Mouse (Mus musculus): ENCODE data around the gene Prpf18. TPM values are rescaled to one million over a fixed set of nuclear protein-coding genes. Genes with fewer than 3 reads are reported as not detected.
A peak's percentile ranks its signal among the peaks of the same experiment; 100 is the strongest.
"Not testable (repeated sequence)": the region's sequence is repeated elsewhere in the genome, so short reads cannot be mapped to it uniquely, and the experiment has no call there.

The Prpf18 gene
- total RNA-seq (2015; ENCODE audit: low replicate concordance) (66.9 and 78.2 TPM in 2 replicates), total RNA-seq (2017; ENCODE audit: low replicate concordance) (197 and 224 TPM in 2 replicates)

DNA sequence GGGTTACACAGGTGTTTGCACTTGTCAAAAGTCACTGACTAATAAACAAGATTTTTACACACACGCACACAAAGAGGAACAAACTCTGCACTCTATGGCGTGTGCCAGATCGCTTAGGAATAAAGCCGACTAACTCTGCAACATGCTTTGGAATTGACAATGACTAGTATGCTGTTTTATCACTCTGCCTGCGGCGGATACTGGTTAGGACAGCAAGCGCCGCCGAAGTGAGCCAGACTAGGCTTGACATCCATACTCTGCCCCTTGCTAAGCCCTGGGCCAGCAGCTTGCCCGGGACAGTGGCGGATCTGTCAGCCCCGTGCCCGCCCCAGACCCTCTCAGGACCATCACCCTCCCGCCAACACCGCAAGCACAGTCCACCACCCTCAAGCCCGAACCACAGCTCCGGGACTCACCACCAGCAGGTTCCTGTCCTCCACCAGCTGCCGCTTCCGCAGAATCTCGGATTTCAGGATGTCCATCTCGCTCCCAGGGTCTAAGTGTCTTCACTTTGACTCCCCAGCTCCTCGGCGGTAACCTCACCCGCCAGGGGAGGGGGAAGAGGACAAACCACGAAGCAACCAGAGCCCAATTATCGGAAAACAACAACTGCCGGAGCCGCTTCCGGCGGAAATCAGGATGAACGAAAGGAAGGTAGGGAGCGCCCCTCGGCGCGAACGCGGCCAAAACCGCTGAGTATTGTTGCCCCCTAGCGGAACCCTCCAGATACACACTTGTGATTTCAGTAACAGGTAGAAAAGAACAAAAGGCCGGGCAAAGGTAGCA lies at the start of gene Prpf18:
Gene Prpf18, minus strand, starts transcription at position 614 of the 786 bp plus-strand sequence.
- ATAC-seq (replicated peaks; ENCODE audit: low FRiP score, poor library complexity, severe bottlenecking) = peak; percentile 97

DNA sequence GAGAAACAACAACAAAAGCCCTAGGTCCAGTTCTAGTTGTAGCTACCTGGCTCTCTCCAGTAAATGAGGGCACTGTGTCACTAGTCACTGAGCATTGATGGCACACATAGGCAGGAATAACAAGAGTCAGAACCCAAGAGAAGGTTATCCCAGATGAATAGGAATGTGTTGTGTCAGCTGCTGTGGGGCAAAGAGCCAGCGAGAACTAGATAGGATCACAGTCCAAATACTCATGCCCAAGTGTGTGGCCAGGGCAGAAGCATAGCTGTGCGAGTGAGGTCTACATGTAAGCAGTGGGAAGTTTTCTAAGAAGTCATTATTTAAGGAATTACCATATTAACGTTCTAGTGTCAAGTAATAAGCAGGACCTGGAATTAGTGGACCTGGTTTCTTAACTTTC lies 28.0 kb upstream of the Prpf18 start:
- ATAC-seq (replicated peaks; ENCODE audit: low FRiP score, poor library complexity, severe bottlenecking) = no peak

DNA sequence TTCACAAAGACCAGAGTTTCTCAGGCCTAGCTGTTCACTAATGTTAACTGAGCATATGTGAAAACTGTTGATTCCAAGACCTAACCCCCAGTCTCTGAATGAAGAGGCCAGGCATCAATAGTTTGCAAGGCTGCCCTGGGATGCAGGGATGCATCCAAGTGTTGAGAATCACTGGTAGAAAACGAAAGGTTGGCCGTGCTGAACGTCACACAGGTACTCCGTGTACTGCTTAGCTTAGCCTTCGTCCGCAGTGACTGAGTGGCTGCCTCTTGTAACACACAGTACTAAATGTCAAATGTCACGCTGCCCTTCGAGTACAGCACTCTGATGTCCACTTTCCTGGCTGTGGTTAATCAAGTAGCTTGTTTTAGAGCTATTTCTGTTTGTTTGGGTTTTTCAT lies 19.7 kb upstream of the Prpf18 start:
- no peak for ATAC-seq (replicated peaks; ENCODE audit: low FRiP score, poor library complexity, severe bottlenecking)

DNA sequence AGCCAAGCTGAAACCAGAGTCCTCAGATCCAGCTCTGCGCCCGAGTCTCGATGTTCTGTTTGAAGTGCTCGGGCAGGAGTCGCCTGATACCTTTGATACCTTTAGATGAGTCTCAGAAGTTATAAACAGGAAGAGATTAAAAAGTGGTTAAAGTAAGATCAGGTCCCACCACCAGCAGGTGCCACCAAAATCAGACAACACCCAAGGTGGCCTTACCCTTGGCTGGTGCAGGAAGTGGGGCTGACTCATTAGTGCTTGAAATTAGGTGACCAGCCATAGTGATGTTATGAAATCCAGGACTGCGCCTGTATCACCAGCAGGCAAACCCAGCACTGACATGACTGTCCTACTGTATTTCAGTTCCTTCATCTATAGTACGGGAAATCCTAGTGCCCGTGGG lies 17.8 kb upstream of the Prpf18 start:
- ATAC-seq (replicated peaks; ENCODE audit: low FRiP score, poor library complexity, severe bottlenecking) = no peak

DNA sequence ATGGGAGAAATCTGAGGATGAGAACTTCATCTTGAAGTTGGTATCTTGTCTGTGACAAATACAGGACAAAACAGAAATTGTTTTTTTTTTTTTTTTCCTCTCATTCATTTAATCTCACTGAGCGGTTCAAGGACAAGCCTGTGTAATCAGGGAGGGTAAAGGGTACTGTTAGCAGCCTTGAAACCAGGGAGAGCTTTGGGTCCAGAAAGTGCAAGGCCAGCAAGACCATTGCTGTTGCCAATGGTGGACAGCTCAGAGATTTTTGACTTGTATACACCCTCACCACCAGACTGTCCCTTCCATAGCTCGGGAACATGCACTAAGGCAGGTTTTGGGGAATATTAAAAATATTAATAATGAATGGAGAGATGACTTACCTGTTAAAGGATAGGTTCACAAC lies 16.7 kb upstream of the Prpf18 start:
- no peak for ATAC-seq (replicated peaks; ENCODE audit: low FRiP score, poor library complexity, severe bottlenecking)

DNA sequence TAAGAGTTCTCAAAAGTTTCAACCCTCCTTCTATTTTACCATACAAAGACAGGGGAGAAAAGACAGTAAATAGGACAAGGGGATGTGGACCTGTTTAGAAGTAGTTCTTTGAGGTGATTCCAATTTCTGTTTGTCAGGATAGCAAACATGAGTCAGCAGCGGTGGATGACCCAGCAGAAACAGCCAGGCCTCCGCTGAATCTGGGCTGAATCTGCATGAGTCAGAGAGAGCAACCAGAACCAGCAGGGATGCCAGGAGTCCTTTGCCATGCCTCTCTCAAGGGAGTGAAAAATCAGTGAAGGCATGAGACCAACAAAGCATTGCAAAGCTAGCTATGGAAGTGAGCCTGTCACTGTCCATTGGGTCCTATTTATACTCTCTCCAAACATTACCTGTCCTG lies 8.8 kb upstream of the Prpf18 start:
- peak; percentile 71 for ATAC-seq (replicated peaks; ENCODE audit: low FRiP score, poor library complexity, severe bottlenecking)

DNA sequence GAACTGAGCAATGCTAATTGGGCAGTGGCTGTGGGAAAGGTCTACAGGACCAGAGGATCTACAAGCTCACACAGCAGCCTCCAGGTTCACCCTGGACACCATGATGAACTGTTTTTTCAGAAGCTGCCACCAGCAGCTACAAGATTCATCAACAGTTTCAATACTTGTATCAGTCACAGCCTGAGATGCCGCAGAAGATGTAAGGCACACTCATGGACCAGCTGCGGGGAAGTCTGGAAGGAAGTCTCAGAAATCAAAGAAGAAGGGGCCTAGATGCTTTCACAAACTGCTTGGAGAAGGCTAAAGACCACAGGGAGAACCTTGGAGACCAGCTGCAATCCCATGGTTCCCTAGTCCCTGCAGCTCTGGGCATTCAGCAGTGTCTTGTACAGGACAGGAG lies 2.3 kb downstream of the Prpf18 start:
- no peak for ATAC-seq (replicated peaks; ENCODE audit: low FRiP score, poor library complexity, severe bottlenecking)

DNA sequence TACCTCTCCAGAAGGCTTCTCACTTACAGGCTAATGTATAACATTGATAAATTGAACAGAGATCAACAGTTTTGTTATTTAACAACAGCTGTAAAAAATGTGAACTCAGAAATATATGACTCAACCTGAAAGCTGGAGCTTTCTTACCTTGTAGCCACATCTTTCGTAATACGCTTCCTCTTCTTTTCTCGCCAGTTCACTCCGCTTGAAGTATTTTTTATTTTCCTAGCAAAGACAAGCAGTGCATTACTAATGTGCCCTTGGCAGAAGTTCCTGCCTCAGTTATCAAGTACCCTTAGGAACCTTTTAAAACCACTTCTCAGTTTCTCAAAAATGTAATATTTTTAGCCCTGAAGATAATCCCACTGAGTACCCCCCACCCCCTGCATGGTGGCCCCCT lies 3.8 kb downstream of the Prpf18 start:
- ATAC-seq (replicated peaks; ENCODE audit: low FRiP score, poor library complexity, severe bottlenecking) = no peak

DNA sequence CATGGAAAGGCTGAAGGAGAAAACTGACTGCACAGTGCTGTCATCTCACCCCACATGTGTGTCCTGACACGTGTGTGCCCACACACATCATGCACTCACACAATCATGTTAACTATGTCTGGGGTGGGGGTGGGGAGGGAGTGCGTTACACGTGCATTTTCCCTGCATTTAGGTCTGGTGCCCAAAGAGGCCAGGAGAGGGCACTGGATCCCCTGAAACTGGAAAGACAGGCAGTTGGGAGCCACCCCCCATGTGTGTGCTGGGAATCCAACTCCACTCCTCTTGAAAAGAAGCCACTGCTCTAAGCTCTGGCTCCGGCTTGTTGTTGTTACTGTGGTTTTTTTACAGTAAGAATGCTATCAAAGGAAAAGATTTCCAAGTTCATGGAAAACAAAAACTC lies 6.8 kb downstream of the Prpf18 start:
- ATAC-seq (replicated peaks; ENCODE audit: low FRiP score, poor library complexity, severe bottlenecking) = no peak

DNA sequence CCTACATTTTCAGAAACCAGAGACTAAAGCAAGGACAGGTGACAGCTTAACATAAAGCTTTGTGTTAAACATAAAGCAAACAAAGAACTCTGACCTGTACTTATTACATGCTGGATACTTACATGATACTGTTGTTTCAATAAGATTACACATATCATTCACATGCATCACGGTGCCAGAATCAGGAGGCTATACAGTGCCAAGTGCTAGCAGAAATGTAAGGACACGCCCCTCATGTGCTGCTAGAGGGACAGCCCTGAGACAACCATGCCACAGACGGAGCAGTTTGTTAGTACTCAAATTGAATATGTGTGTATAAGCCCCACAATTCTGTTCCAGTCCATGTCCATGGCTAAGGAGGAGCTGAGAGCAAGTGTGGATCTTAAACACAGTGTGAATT lies 13.7 kb downstream of the Prpf18 start:
- no peak for ATAC-seq (replicated peaks; ENCODE audit: low FRiP score, poor library complexity, severe bottlenecking)

DNA sequence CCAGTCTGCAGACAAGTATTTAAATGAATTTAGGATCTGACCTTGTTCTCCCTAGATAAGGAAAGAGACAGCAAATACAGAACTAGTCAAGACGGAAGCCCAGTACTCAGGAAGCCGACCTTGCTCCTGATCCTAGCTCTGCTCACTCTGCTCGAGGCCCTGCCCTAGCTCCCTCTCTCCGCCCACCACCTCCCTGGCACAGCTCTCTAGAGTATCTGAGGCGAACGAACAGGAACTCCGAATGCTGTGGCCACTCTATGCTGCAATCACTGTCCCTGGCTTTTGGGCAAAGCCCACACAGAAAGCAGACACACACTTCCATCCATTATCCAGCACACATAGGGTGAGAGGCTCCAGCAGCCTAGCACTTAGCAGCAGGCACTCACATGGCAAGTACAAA lies 15.3 kb downstream of the Prpf18 start:
- ATAC-seq (replicated peaks; ENCODE audit: low FRiP score, poor library complexity, severe bottlenecking) = no peak

DNA sequence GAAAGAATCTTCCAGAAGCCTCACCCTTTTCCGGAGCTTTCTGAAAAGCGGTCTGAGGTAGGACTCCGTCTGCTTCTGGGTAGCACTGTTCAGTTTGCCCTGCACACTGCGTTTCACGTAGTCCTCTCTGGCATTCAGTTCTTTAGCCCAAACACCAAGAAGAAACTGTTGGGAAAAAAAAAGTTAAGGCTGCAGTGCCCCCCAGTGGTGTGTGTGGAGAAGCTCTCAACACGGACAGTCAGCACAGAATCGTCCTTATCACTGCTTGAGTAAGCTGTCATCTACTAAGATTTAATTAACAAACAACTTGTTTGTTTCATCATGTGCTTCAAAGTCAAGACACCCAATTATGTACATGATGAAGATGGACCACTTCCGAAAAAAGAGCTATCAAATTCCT lies 16.1 kb downstream of the Prpf18 start:
- no peak for ATAC-seq (replicated peaks; ENCODE audit: low FRiP score, poor library complexity, severe bottlenecking)

DNA sequence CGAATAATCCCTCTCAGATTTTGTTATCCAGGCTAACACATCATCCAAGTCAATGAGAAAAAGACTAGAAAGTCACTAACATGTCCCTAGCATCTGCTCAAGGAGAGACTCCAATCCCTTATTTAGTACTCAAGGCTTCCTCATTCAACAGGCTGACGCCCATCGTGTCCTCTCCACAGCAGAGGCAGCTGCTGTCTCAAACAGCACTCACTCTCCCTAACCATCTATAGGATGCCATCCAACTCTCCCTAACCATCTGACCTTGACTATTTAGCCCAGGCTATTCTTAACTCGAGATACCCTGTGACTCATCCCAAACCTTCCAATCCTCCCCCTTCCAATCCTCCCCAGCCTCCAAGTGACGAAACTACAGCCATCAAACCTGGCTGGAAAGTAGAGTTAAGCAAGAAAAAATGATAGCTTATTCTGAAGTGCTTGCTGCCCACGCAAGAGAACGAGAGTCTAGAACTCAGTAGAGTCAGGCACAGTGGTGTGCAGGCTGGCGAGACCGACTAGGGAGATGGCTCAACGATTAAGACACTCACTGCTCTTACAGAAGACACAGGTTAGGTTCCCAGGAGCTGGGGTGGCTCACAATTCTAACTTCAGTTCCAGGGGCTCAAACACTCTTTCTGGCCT lies 21.6 kb downstream of the Prpf18 start:
- no peak for ATAC-seq (replicated peaks; ENCODE audit: low FRiP score, poor library complexity, severe bottlenecking)

DNA sequence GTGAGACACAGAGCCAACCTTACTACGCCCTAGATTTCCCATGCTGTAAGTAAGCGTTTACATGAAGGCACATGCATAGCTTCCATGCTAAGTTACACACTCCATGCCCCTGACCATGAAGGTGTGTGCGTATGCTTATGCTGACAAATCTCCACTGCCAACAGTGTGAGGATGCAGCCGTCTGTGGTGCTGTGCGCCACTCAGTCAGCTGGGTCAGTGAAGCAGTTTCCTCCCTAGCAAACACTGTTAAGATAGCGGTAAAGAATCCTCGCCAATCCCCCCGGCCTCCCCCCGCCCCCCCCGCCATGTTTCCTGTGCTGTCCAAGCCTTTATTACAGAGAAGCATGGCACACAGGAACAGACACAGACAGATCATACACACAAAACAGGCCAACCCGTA lies 22.4 kb downstream of the Prpf18 start:
- no peak for ATAC-seq (replicated peaks; ENCODE audit: low FRiP score, poor library complexity, severe bottlenecking)

DNA sequence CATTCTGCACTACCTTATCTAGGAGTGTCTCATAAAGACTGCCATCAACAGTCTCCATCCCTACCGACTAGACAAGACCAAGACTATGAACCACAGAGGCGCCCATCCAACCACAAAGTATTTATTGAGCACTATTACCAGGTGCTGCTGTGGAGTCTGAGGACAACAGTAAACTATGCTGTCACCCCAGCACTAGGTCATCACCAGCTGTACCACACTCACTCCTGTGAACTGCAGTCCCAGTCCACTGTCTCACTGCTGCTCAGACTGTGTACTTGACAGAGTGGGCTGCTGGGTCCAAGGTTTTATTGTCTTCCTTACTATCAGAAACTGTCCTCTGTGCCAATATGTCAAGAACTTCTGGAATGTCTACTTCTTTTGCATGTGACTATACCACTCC lies 23.0 kb downstream of the Prpf18 start:
- no peak for ATAC-seq (replicated peaks; ENCODE audit: low FRiP score, poor library complexity, severe bottlenecking)

DNA sequence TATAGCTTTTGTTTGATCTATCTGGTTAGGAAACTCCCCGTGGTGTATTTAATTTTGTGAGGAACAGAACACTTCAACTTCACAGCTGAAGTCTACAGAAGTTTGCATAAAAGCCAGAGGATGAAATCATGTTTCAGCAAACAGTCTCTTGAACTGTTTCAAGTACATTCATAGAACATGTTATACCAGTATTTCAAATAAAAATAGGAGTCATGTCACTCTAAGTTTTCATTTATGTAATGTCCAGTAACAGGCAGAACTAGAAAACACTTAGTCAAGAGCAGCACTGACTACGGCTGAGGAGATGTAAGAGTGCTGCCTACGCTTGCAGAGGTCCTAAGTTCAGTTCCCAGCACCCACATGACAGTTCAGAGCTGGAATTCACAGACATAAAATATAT lies 25.0 kb downstream of the Prpf18 start:
- ATAC-seq (replicated peaks; ENCODE audit: low FRiP score, poor library complexity, severe bottlenecking) = no peak

DNA sequence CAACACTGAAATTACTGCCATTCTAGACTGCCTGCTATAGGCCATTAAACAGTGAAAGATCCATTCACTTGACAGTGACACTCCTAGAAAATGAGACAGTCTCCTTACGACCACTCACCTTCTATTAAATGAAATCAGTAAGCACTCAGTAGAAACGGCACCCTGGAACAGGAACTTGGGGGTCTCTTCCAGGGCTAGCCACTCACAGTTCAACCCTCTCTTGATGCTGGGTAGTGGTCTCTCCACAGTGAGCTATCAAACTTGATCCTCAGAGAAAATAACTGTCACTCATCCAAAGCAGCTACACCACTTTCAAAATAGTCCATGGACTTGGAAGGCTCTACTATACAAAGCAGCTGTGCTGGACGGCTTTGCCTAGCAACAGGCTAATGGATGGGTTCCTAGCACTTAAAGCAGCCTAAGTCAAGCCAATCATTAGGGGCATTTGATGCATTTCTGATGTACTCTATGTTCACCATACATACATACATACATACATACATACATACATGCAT lies 30.4 kb downstream of the Prpf18 start:
- no peak for ATAC-seq (replicated peaks; ENCODE audit: low FRiP score, poor library complexity, severe bottlenecking)

DNA sequence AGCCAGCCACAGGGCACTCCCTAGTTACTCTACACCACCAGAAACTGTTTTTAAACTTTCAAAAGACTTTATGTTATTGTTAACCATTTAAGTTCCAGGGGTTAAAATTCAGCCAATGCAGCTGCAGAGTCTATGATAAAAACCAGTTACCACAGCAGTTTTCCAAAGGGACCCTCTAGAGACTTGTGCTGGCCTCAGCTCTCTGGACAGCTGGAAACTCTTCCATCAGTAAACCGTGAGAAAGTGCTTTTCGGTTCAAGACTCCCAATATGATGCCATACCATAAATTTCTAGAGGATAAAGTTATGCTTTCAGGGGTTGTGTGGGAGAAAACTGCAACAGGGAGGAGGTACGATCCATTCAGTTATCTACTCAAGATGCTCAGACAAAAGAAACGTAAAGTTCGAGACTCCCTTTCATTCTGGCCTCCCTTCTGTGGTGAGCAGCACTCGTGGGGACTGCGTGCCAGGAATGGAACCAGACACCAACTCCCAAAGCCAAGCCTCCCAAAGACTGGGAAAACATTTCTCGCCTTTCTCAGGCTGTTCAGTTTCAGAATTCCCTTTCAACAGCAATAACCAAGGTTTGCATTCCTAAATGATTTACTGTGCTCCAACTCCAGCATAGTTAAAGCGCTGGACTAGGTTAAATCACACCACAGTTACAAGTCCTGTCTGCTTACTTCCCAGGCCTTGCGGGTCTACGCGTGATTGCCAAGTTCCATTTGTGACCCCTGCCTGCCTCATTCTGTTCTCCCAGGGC lies 31.1 kb downstream of the Prpf18 start:
- ATAC-seq (replicated peaks; ENCODE audit: low FRiP score, poor library complexity, severe bottlenecking) = no peak

DNA sequence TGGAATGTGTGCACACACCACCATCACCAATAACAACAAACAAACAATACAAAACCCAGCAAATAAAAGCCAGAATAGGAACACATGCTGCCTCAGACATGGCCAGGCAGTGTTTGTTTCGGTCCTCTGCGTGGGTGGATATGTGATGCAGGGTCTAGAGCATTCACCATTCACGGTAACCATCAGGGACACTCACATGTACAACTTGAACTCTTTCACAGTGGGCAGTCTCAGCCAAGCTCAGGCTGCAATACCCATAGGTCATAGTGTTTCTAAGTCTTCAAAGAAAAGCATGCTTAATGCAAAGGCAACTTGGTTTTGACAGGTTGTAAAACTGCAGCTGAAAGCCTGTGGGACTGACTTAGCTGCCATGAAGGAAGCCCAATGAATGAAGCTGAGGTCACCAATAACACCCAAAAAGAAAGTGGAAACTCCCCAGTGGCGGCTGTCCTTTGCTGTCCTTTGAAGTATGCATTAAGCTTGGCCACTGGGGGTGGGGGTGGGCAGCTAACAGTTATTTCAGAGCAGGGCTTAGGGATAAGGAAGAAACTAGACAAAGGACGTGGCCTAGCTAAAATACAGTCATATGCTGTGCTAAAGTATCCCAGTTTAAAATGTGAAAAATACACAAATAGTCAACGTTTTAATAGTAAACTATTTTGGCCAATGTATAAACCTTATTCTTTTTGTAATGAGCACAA lies 31.9 kb downstream of the Prpf18 start:
- ATAC-seq (replicated peaks; ENCODE audit: low FRiP score, poor library complexity, severe bottlenecking) = no peak

DNA sequence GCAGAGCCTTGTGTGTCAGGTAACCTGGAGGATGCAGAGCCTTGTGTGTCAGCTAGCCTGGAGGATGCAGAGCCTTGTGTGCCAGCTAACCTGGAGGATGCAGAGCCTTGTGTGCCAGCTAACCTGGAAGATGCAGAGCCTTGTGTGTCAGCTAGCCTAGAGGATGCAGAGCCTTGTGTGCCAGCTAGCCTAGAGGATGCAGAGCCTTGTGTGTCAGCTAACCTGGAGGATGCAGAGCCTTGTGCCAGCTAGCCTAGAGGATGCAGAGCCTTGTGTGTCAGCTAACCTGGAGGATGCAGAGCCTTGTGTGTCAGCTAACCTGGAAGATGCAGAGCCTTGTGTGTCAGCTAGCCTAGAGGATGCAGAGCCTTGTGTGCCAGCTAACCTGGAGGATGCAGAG lies 32.8 kb downstream of the Prpf18 start:
- not testable (repeated sequence) for ATAC-seq (replicated peaks; ENCODE audit: low FRiP score, poor library complexity, severe bottlenecking)
